Mouse (Mus musculus) lung, adult 18-20 months (tissue): Measurements from ENCODE around the gene Tpsab1.

Experiments used
- DNase-seq, 2 experiments: peaks; one replicate each; pipeline ENCODE4 v3.0.0; 2022; ENCODE audit warnings: mixed read lengths in 2 of 2

Gene Tpsab1

DNA sequence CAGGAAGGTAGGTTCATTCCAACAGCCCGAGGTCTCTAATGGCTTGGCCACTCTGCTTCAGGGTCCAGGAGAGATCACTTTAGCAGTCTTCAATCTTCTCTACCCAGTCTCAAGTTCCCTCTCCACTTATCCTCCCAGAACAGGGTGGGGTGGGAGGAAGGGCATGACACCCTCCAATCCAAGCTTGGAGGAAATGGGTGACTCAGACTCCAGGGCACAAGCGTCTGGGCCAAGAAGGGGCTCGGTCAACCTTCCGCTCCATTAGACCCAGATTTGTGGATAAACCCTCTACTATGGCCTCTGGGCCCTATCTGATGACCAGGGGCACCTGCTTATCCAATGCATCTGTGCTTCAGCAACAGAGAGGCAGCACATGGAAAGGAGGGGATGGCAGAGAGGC is at the start of gene Tpsab1:
Gene Tpsab1 (minus strand): TSS at position 101 of the 400 bp plus-strand sequence.
- no peak for DNase-seq

DNA sequence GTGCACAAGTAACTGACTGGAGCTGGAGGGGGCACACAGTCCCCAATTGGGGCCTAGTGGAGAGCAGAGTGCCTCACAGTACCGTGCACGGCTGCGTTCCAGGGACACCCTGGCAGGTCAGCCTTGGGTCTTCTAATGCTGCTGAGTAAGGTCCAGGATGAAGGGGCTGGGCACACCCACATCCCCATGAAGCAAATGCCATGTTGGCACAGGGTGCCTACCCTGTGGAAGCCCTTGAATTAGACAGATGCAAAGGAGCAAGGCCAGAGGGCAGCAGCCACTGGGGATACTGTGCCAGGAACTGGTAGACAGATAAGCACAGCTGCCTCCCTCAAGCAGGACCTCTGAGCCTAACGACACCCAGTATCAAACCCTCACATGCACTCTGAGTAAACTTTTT is 49.2 kb upstream of the Tpsab1 start:
- no peak for DNase-seq

DNA sequence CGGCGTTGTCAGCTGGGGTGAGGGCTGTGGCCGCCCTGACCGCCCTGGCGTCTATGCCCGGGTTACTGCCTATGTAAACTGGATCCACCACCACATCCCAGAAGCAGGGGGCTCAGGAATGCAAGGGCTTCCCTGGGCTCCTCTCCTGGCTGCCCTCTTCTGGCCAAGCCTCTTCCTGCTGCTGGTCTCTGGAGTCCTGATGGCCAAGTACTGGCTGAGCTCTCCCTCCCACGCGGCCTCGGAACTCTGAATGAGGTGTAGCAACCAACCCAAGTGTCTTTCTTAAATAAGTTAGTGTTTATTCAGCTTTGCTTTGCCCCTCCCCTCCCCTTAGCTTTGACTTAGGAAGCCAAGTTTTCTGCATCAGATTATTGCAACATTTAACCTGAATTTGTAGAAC is 28.6 kb upstream of the Tpsab1 start:
- peak; percentile 51 to 66 for DNase-seq

DNA sequence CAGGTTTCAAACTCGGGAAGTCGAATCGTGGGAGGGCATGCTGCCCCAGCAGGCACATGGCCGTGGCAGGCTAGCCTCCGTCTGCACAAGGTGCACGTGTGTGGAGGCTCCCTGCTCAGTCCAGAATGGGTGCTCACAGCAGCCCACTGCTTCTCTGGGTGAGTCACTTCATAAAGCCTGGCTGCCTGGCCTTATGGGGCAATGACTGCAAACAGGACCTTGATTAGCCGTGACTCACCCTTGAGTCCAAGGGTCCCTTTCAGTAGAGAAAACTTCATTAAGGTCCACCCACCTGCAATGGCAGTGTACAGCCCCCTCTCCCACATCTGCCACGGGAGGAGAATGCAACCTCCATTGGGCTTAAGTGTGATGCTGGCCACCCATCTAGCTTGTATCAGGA is 27.1 kb upstream of the Tpsab1 start:
- no peak for DNase-seq

DNA sequence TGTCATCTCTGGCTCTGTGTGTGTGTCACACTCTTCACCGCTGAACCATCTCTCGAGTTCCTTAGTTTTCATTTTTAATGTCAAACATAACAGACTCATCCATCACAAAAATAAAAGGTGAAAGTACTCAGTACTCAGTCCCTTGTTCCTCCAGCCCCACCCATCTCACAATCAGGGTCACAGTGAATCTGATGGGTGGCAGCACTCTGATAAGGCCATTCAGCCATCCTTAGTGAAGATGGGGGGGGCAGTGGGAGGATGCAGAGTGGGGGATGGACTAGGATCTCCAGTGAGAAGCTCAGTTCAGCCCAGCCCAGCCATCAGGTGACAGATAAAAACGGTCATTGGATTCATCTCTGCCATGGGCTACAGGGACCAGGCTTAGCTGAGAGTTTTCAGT is 23.6 kb upstream of the Tpsab1 start, which contains the start of gene Tpsg1:
Gene Tpsg1 (plus strand): TSS at position 301 of the 400 bp plus-strand sequence.
- no peak for DNase-seq

DNA sequence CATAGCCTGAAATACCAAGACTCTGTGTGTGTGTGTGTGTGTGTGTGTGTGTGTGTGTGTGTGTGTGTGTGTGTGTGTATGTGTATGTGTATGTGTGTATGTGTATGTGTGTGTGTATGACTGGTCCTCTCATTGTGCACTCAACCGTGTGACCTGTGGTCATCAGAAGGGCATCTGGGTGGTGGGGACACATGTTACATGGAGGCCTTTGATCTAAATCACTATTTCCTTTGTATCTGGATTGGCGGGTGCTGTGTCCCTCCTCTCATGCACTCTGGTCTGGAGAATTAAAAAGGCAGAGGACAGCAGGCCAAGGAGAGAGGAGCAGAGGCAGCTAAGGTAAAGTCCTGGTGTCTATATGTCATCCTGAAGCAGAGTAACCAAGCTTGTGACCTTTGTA is 20.6 kb upstream of the Tpsab1 start, which contains the start of gene Tpsb2:
Gene Tpsb2 (plus strand): TSS at position 301 of the 400 bp plus-strand sequence.
- no peak for DNase-seq

DNA sequence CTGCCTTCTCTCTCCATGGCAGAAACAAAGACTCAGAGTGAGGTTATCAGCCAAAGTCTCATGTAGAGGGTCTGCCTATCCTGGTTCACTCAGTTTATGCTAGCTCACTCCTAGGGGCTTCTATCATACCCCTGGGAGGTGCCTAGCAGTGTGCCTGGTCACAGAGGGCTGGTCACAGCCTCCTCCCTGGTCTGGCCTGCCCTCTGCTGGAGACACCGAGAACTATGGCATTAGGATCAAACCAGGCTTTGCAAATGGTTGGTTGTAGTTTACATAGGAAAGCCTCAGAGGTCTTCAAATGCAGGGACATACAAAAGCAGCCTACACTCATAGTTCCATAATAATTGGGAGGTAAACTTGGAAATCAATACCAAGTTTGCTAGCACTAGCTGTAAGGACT is 18.4 kb upstream of the Tpsab1 start:
- peak in 1 of 2 experiments; percentile 10 for DNase-seq

DNA sequence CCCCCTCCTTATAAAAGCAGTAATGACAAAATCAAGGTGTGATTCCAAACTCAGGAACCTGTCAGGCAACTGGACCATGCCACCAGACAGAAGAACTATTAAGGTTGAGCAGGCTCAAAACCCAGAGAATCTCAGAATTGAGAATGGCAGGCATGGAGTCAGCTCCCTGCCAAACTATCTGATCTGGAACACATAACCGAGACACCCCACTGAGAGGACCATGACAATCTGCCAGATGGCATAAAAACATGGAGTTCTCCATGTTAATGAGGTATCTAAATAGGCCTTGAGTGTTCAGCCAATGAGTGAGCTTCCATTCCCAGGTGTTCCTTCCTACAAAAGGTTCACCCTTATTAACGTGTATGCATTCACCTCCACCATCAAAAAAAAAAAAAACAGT is 15.9 kb upstream of the Tpsab1 start:
- no peak for DNase-seq

DNA sequence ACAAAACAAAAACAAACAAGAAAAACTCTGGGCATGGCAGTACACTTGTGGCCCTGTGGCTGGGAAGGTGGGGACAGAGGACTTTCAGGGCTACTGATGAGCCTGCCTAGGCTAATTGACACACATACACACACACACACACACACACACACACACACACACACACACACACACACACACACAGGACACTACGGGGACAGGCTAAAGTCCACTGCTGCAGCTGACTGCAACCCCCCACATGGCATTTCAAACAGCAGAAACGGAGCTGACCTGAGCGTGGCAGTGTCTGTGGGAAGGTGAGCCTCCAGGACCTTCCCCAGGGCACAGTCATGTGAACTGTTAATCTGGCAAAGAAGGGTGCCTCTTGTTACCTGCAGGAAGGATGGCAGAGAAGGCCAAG is 3.9 kb downstream of the Tpsab1 start:
- DNase-seq, result no peak

DNA sequence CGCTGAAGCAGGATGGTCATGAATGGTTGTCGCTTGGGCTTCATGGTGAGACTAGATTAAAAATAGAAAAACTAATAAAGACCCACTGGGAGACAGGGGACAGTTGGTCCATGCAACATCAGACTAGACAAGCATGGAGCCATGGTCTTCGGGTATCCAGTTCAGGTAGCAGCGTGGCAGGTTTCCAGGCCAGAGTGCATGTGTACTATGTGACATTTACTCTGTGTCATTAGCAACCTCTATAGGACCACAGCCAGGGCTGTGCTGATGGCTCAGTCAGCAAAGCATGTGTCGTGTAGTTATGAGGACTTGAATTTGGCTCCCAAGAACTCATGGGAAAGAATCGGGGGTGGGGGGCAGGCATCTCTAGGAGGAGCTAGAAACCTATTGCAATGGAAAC is 5.4 kb downstream of the Tpsab1 start:
- DNase-seq, result no peak

DNA sequence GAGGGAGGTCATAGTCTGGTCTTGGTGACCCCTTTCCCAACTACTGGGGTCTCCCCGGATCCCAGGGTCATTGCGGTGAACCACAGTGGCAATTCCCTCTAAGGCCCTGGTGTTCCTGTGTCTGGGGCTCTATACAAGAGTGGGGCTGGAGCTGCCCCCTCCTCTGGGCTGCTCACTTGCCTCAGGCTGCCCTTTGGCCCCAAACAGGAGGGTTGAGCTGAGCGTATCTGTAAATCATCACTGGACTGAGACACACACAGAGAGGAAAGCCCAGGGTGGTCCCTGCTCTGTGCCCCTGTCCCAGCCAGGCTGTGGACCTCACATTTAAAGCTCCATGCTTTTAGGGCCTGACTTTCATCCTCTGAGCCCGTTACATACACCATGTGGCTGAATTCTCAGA is 7.1 kb downstream of the Tpsab1 start:
- no peak for DNase-seq

DNA sequence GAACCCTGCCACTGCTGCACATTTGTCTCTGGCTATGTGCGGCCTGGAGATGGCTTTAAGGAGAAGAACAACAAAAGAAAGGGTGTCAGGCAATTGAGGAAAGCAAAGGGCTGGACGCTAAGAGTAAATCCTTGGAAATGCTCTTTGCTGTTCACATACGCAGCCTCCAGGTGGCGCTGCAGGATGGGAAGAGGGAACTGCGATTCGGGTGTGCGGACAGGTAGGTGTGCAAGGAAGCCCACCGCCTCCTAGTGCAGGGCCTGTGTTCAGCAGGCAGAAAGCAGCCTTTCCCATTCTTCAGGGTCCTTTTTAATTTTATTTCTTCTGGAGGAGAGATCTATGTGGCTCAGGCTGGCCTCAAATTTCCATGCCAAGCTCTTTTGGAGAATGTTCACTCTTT is 11.4 kb downstream of the Tpsab1 start:
- peak; percentile 18 to 20 for DNase-seq

DNA sequence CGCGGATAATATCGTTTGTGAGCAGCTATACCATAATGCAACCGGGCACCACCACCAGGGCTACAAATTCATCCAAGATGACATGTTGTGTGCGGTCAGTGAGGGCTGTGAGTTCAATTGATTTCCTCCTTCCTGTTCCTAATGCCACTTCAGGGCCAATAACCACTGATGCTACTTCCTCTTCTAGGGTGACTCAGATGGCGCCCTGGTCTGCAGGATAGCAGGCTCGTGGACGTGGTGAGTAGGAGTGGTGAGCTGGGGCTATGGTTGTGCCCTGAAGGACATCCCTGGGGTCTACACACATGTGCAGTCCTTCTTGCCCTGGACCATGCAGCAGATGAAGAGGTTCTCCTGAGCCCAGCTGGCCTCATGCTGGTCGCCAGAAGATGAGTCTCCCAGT is 13.0 kb downstream of the Tpsab1 start:
- DNase-seq, result no peak

DNA sequence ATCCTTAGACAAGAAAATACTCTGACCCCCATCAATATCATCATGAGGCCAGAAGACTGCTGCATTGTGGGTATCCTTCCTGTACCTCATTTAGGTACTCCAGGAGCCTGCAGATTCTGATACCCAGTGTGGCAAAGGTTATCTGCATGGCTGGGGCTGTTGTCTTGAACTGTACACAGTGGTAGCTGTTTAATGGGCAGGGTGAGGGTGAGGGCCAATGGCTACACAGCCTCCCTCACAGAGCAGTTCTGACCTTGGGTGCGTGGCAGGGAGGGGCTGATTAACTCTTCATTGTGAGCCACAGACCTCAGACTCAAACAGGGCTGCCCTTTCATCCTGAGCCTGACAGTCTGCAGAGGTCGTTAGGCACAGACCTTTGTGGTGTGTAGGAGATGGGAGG is 22.4 kb downstream of the Tpsab1 start:
- no peak for DNase-seq

DNA sequence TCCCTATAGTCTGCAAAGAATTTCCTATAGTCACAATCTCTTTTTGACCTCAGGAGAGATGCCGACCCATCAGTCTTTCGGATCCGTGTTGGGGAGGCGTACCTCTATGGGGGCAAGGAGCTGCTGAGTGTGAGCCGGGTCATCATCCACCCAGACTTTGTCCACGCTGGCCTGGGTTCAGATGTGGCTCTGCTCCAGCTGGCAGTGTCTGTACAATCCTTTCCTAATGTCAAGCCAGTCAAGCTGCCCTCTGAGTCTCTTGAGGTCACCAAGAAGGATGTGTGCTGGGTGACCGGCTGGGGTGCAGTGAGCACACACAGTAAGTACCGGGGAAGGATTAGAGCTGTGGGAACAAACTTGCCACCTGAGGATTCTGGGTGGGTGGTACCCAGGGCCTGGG is 24.5 kb downstream of the Tpsab1 start:
- no peak for DNase-seq

DNA sequence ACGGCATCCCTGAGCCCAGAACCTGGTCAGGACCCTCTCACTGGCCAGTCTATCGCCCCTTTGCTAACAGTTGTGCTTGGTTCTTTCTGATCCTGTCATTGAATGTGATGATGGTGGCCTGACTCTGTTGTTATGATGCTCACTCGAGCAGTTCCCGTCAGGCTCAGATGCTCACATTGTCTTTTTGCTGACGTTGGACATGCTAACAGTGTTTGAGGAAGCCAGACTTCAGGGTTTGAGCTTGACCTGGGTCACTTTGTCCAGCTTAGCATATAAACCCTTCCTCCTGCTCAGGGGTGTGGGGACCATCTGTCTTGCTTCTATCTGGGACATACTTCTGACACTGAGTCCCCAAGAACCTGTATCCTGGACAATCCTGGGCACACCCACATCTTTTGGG is 27.0 kb downstream of the Tpsab1 start, which contains the start of gene Prss29:
Gene Prss29 (plus strand): TSS at position 301 of the 400 bp plus-strand sequence.
- no peak for DNase-seq

DNA sequence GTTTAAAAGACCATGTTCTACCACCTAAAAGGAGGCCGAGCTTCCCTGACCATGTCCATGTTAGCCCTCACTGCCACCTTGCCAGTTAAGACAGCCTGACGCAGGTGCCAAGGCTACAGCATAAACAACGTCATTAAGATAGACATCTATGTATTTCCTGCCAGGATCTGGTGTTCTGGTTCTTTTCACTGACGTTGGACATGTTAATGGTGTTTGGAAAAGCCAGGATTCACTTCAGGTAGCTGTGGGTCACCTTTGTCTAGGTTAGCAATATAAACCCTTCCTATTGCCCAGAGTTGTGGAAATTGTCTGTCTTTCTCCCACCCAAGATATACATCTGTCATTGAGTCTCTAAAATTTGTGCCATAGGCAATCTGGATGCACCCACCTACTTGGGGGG is 37.0 kb downstream of the Tpsab1 start, which contains the start of gene Prss28:
Gene Prss28 (plus strand): TSS at position 301 of the 400 bp plus-strand sequence.
- no peak for DNase-seq

DNA sequence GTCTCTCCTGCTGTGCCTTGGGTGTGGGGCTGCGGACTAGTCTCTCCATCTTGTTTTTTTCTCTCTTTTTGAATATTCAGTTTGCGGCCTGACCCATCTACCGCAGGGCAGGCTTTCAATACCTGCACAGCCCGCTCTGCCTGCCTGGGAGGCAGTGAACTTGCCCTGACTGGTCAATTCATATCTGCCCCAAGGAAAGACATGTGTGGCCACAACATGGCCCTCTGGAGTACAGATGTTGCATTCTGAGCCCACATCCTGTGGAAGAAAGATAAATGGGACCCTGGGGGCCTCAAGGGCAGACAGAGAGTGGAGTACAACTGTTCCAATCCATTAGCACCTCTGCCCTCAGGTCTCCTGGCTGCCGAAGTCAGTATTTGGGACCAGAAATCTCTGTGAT is 47.3 kb downstream of the Tpsab1 start, which contains the start of gene Prss34:
Gene Prss34 (plus strand): TSS at position 301 of the 400 bp plus-strand sequence.
- DNase-seq, result no peak

DNA sequence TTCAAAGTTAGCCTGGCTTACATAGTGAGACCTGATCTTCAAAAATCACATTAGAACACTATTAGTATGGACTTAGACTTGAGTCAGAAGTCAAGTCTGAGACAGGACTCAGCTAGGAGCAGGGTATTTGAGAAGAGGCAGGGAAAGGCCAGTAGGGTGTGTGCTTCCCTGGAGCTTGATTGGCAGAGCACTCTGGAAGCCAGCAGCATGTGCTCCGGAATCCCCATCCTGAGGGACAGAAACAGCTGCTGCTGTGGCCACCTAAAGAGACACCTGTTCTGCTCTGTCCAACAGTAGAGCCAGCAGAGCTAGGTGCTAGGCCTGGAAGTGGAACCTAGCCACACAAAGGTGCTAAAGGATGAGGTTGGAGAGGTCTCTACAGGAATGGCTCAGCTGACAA is 51.3 kb downstream of the Tpsab1 start:
- no peak for DNase-seq

DNA sequence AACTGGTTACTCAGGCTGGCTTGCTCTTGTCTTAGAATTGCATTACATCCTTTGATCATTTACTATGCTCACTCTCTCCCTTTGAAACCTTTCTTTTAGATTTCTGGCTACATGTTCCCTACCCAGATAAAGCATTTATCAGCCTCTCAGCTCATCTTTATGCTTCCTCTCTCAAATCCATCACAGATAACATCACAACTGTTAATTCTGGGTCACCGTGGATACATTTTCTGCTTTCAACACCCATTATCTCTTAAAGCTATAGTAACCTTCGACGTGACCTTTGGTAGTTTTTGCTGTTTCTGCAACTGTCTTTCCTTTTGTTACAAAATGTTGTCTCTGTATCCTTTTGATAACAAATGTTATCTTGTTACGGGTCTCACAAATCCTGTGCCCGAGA is 51.9 kb downstream of the Tpsab1 start:
- DNase-seq, result no peak
